Mouse (Mus musculus): ENCODE measurements around the gene Cptp.
A peak's percentile ranks its signal among the peaks of the same experiment; 100 is the strongest.

Cptp gene

GRCm38 (mm10) chr4:155841651-155842270 lies 27.5 kb downstream of the Cptp start:
- no peak for DNase-seq (ENCODE audit: low spot score in 2 of 2)

- DNase-seq (ENCODE audit: low spot score in 2 of 2), result peak; percentile 61 to 77
Observed at GRCm38 (mm10) chr4:155841003-155841454, 28.2 kb downstream of the Cptp start.

DNA sequence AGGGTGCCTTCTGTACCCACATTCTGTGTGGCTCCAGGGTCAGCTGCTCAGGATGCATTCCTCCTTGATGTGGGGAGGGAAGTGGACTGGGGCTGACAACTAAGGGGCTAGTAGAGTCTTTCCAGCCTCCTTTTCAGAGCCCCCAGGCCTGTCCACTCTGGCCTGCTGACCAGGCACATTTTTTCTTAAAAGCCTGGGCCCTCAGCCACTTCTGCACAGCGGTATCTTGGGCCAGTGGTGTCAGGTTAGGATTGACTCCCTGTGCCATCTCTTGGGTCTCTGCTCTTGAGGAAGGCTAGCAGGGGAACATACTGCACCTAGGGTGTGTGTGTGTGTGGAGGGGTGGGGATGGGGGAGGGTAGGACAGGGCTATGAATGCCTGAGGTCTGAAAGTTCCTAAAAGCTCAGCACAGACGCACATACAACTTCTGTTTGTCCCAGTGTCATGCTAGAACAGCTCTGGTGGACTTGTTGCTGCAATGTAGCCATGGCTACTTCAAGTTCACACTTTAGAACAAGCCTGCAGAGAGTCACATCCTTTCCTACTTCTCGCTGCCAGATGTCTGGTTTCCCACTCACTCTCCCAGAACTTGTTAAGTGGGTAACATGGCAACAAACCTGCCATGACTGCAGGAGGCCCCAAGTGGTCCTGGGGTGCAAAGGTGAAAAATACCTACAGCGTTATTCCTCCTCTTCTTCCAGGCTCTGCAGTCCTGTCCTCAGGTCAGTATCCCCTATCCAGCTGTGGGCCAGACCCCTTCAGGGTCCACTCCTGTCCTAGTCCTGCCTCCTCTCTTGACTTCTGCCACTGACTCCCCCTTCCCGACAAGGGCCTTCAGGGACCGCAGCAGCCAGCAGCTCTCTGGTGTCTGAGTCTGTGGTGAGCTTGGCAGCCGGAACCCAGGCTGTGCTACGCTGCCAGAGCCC lies 28.9 kb downstream of the Cptp start:
- peak in 1 of 2 experiments; percentile 15 for DNase-seq (ENCODE audit: low spot score in 2 of 2)

GRCm38 (mm10) chr4:155839483-155839910 lies 29.7 kb downstream of the Cptp start, which contains the start of gene Mxra8:
Mxra8 (plus strand) TSS chr4:155839680.
- no peak for DNase-seq (ENCODE audit: low spot score in 2 of 2)

DNA sequence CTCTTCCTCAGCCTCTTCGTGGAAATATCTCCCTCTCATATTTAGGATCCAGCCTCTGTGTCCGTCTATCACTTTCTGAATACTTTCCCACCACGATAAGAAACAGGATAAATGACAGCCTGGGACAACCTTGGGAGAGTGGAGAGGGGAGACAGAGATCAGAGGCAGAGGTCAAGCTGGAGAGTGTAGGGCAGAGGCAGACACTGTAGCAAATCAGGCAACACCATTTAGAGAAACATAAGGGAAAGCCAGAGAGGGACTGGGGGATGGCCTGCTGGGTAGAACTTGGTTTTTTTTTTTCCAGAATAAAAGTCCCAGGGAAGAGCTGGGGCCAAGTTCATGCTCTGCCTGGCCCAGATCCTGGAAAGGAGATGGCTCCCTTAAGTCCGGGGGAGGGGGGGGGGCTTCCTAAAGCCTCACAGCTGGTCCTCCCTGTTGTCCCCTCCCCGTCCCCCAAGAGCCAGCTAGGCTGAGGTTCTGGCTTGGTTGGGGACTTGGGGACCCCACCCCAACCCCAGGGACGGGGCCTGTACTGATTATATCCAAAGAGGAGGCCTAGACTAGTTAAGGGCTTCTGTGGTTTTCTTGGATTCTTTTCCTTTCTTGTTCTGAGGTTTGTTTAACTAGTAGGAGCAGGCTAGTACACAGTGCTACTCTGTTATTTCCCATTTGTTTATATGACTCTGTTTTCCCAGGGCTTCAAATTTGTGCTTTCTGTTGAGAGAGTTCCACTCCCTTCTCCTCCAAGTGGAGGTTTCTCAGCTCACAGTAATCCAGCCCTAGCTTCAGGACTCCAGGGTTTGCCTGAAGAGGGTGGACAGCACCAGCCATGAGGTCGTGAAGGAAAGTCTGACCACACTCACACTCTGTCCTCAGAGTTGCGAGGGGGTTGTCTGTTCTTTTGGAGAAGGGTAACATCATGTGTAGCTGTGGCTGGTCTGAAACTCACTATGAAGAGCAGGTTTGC lies 30.8 kb downstream of the Cptp start:
- no peak for DNase-seq (ENCODE audit: low spot score in 2 of 2)

DNA sequence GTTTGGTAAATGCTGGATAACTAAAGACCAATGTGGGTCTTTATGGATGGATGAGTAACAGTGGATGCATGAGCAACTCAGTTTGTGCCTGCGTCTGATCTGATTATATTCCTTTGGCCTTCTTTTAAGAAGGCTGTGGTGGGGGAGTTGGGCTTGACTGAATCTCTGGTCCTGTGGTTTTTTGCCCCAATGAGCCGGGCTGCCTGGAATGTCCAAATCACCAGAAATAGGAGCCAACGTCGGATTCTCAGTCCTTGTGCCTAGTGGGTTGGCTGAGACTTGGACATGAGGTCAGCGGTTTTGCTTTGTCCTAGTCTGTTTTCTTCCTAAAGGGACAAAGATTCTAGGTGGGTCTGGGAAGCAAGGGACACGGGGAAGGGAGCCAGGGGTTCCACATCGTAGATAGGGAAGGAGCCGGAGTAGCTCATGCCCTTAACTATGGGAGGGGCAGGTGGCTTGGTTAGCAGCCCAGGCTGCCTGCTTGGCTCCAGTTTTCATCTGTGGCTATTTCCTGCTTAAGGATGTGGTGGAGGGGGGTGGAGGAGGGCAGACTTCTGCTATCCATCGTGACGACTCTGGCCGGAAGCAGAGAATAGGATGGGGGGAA lies 31.7 kb downstream of the Cptp start:
- no peak for DNase-seq (ENCODE audit: low spot score in 2 of 2)

DNA sequence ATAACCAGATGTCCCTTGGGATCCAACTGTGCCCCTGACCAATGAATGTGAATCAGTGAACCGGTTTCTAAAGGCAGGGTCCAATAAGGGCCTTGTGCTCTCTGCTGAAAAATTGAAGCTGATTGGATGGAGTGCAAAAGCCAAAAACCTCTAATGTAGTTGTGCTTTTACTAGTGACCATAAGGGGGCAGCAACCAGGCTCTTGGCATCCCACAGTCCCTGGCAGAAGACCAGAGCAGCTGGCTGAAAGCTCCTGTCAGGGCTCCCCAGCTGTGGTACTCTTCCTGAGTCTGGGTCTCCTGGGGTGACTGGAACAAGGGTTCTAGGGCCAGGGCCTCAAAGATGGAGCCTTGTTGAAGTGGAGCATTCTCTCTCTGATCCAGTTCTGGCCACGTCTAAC lies 35.4 kb downstream of the Cptp start:
- DNase-seq (ENCODE audit: low spot score in 2 of 2), result peak; percentile 71 to 76

DNA sequence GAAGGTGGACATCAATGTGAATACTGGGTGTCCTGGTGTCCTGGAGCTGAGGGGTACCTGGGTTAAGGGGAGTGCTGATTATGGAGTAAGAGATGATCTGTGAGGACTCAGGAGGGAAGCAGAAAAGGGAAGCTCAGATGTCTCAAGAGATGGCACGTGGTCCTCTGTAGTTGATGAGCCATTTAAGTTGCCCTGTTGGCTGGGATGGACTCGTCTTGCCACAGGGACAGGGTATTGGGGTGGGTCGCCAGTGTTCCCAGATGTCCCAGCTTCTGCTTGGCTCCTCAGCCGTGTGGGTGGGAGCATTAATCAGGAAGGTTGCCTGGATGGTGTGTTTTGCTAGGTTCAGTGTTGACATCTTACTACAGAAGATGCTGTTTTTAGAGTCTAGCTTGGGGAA lies 36.0 kb downstream of the Cptp start:
- DNase-seq (ENCODE audit: low spot score in 2 of 2), result no peak

GRCm38 (mm10) chr4:155832321-155832720 lies 36.9 kb downstream of the Cptp start:
- DNase-seq (ENCODE audit: low spot score in 2 of 2), result no peak

DNA sequence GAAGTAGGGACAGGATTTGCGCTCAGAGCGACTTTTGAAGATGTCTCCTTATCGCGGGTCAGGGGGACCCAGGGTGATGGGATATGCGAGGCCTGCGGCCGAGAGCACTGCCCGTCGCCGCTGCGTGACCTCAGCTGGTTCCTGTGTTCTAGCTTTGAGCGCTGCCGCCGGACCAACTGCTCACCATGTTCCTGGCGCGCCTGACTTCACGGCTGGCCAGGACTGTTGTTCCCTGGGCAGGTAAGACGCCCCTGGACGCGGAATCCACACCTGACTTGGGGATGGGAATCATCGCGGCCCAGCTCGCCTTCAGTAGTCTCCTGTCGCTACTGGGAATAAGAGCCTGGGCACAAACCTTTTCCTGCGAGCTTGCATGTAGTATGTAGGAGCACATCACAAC lies 37.4 kb downstream of the Cptp start:
- DNase-seq (ENCODE audit: low spot score in 2 of 2), result no peak

GRCm38 (mm10) chr4:155831205-155831766 lies 38.0 kb downstream of the Cptp start, which contains the start of gene Aurkaip1:
Aurkaip1 (plus strand) TSS chr4:155831272.
- DNase-seq (ENCODE audit: low spot score in 2 of 2), result peak; percentile 95 to 96

DNA sequence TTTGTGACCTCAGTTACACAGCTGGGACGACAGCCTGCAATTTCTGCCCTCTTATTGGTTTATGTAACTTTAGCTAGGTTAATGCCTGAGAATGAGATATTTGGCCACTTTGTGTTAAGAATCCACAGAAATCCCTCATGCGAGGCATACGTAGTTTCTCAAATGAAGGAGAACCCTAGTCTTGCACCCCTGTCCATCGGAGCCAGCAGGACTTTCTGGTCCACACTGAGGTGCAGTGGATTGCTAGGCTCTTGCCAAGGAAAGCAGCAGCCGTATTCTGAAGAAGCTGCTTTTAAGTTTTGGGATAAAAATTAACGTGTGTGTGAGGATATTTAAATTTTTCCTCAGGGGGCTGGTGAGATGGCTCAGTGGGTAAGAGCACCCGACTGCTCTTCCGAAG lies 38.6 kb downstream of the Cptp start:
- DNase-seq (ENCODE audit: low spot score in 2 of 2), result no peak

DNA sequence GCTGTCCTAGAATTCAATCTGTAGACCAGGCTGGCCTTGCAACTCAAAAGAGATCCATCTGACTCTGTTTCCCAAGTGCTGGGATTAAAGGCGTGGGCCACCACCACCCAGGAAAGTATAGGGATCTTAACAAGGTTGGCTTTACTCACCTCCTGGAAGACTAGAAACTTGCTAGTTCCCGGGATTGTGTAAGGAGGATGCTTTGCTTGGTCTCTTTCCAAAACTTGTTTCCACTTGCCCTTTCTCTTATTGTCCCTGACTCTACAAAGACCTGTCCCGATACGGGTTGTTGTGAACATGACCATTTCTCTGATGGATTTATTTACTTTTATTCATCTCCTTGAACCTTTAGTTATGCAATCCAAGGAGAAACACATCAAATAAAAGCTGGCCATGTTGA lies 39.4 kb downstream of the Cptp start:
- DNase-seq (ENCODE audit: low spot score in 2 of 2), result no peak

DNA sequence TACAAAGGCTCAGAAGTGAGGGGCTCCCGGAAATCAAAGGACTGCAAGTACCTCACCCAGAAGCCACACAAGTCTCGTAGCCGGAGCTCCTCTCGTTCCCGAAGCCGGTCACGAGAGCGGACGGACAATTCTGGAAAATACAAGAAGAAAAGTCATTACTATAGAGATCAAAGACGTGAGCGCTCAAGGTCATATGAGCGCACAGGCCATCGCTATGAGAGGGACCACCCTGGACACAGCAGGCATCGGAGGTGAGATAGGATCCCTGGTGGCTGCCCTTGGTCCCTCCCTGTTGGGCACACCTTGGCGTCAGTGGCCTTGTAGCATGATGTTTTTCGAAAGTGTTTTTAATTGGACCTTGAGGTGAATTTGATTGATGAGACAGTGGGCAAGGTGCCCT lies 45.8 kb downstream of the Cptp start:
- DNase-seq (ENCODE audit: low spot score in 2 of 2), result no peak

GRCm38 (mm10) chr4:155821025-155821424 lies 48.2 kb downstream of the Cptp start:
- DNase-seq (ENCODE audit: low spot score in 2 of 2), result peak; percentile 26 to 46

GRCm38 (mm10) chr4:155817533-155817932 lies 51.7 kb downstream of the Cptp start:
- no peak for DNase-seq (ENCODE audit: low spot score in 2 of 2)
